Mouse (Mus musculus): Measurements from ENCODE around the gene Grb14. TPM values are rescaled to one million over a fixed set of nuclear protein-coding genes. Genes with fewer than 3 reads are reported as not detected.

Gene Grb14
- polyA plus RNA-seq, 1 experiment: 16.2 TPM

GRCm38 (mm10) chr2:64885696-64886095 is 139.1 kb downstream of the Grb14 start:
- TF ChIP-seq POLR2A (IDR thresholded peaks at IDR 0.05; ENCODE audit: low read depth, low read length) (no peak), CTCF (conservative IDR thresholded peaks at IDR 0.05; ENCODE audit: insufficient read depth, insufficient read length, low read depth, low read length) (no peak)
- Histone ChIP-seq H3K4me1 (ENCODE audit: control insufficient read depth, insufficient read depth, low read length) (no peaks in the 10 kb centered on the region), H3K36me3 (ENCODE audit: control insufficient read depth, insufficient read depth, low read length) (no peaks in the 10 kb centered on the region), H3K27me3 (replicated peaks; ENCODE audit: control insufficient read depth, insufficient read depth, low read length) (no peaks in the 10 kb centered on the region), H3K27ac (ENCODE audit: insufficient read depth, low read depth, low read length) (no peak overlapping the region), H3K4me3 (ENCODE audit: insufficient read depth, low read depth, low read length) (no peak overlapping the region)
- WGBS: 41% methylated on average over 5 of the region's 5 CpGs
- no peak for DNase-seq

GRCm38 (mm10) chr2:64878275-64878674 is 146.5 kb downstream of the Grb14 start:
- Histone ChIP-seq H3K4me1 (ENCODE audit: control insufficient read depth, insufficient read depth, low read length) (no peaks in the 10 kb centered on the region), H3K27ac (ENCODE audit: insufficient read depth, low read depth, low read length) (no peak overlapping the region), H3K27me3 (replicated peaks; ENCODE audit: control insufficient read depth, insufficient read depth, low read length) (no peaks in the 10 kb centered on the region), H3K4me3 (ENCODE audit: insufficient read depth, low read depth, low read length) (no peak overlapping the region), H3K36me3 (ENCODE audit: control insufficient read depth, insufficient read depth, low read length) (no peaks in the 10 kb centered on the region)
- TF ChIP-seq CTCF (conservative IDR thresholded peaks at IDR 0.05; ENCODE audit: insufficient read depth, insufficient read length, low read depth, low read length): no peak
- no peak for TF ChIP-seq POLR2A (IDR thresholded peaks at IDR 0.05; ENCODE audit: low read depth, low read length)
- DNase-seq: no peak
- 31% methylated on average over 2 of the region's 2 CpGs for WGBS

Other genes starting within 250 kb of the Grb14 start
- 51.7 and 53.2 TPM in 2 replicates for gene Cobll1, start 214.4 kb upstream of the Grb14 start, polyA plus RNA-seq (2012; rRNA removed)